Mouse (Mus musculus) lung, adult 2 months (tissue): ENCODE measurements around the gene Gpsm1. TPM values are rescaled to one million over a fixed set of nuclear protein-coding genes. Genes with fewer than 3 reads are reported as not detected.

Experiments used
- DNase-seq: peaks from one replicate; pipeline ENCODE4 v3.0.0; 2022
- H3K4me1 ChIP-seq: fragments of 200-500 bp; 2 replicates; pipeline ENCODE4 v1.6.1; 2011; ENCODE audit warnings: low read length; ENCODE audit not compliant: control insufficient read depth, insufficient read depth
- H3K4me3 ChIP-seq: fragments of 200-500 bp; replicated peaks from 2 replicates; pipeline ENCODE3; 2011; ENCODE audit warnings: low read depth, mild to moderate bottlenecking, control low read depth, low read length; ENCODE audit errors: extremely low read depth
- CTCF ChIP-seq: fragments of 200-500 bp; IDR thresholded peaks from 2 replicates; pipeline ENCODE4 v1.5.1; 2011; ENCODE audit warnings: mild to moderate bottlenecking, low read length, control low read depth; ENCODE audit not compliant: insufficient read depth
- POLR2A ChIP-seq: fragments of 200-500 bp; IDR thresholded peaks from 2 replicates; pipeline ENCODE4 v1.6.1; 2011; ENCODE audit warnings: low read depth, mild to moderate bottlenecking, control low read depth, low read length, borderline replicate concordance; ENCODE audit errors: extremely low read depth
- WGBS: fragments of 180-500 bp; shearing (Covaris S2); methylation state at CpG from one replicate; pipeline ENCODE4 v1.1.7; 2018; 5-methylcytosine and 5-hydroxymethylcytosine counted together
- polyA plus RNA-seq: library from polyadenylated mRNA; depleted of rRNA; stranded (reverse); fragments of >200 nt; gene quantifications from 2 replicates; pipeline ENCODE4 v1.2.3, GENCODE M21; 2012

Gene Gpsm1
- polyA plus RNA-seq, 1 experiment = 56.2 TPM

DNA sequence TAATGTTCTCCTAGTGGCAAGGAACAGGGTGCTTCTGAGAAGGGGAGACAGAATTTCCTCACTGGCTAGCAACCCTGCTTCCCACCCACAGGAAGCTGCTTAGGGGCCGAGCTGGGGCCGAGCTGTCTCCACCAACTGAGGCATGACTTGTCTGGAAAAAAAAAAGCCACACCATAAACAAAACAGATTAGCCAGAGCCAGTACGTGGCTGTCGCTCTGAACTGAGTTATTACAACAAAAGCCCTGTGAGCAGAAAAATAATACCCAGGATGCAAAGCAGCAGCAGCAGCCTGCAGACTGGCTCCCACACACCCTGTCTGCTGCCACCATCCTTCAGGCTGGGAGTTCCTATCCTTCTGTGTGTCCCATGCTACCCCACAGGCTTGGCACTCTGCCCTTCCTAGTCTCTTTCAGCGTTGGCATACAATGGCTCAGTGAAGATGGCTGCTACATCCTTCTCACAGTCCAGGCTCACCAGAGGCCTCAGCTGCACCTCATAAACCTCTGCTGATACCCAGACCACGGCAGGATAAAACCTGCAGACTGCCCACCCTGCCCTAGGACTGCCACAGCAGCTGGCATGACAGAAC, 18.6 kb upstream of the Gpsm1 start:
- H3K4me3 ChIP-seq = no peak overlapping the region
- no peak for TF ChIP-seq CTCF
- no peak for TF ChIP-seq POLR2A
- no peak for DNase-seq
- WGBS = 22% methylated on average over 6 of the region's 6 CpGs
- peaks cover 2% of the 10 kb centered on the region; the same call in 1 of the 2 replicates for H3K4me1 ChIP-seq

DNA sequence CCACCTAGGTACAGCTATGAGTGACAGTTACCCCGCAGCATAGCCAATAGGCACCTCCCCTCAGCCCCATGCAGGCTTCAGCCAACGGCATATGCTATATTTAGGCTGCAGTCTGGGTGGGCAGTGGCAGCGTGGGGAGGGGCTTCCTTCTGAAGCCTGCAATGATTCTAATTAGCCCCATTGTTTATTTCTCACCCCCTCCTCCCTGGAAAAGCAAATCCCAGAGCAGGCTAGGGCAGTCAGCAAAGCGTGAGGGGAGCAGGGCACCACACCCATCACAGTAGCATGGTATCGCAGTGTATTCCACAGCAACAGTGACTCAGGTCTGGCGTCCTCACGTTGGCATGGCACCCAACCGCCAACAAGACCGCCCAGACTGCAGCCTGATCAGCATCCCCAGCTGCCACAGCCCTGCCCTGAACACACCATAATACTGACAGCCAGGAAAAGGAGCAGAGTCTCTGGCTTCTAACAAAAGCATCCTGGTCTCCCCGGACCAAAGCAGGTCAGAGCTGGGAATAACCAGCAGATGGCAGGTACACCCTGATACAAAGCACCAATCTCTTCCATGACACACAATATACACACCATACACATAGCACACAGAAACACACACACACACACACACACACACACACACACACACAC, 17.0 kb upstream of the Gpsm1 start:
- 5% methylated on average over 10 of the region's 10 CpGs for WGBS
- Histone ChIP-seq H3K4me1 (peaks cover 2% of the 10 kb centered on the region; the same call in 1 of the 2 replicates), H3K4me3 (no peak overlapping the region)
- no peak for TF ChIP-seq POLR2A
- TF ChIP-seq CTCF = no peak
- no peak for DNase-seq

DNA sequence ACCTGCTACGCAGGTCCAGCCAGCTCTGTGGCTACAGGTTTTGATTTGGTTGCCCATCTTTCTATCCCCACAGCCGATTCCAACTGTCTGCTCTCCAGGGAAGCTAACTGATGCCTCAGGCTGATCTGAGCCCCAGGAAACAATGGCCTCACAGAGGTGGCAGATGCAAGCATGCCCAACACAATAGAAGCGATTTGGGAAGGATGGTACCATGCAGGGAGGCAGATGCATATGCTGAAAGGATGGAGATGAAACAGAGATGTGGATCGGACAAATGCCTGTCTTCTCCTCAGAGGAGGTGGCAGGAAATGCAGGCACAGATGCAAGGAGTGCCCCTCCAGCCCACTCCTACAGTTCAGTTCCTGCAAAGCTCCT, 16.5 kb upstream of the Gpsm1 start:
- TF ChIP-seq CTCF = no peak
- no peak for TF ChIP-seq POLR2A
- DNase-seq = no peak
- Histone ChIP-seq H3K4me1 (peaks cover 2% of the 10 kb centered on the region; the same call in 1 of the 2 replicates), H3K4me3 (peak overlapping the region; percentile 15)
- whole genome bisulfite sequencing = 32% methylated on average over 4 of the region's 4 CpGs

DNA sequence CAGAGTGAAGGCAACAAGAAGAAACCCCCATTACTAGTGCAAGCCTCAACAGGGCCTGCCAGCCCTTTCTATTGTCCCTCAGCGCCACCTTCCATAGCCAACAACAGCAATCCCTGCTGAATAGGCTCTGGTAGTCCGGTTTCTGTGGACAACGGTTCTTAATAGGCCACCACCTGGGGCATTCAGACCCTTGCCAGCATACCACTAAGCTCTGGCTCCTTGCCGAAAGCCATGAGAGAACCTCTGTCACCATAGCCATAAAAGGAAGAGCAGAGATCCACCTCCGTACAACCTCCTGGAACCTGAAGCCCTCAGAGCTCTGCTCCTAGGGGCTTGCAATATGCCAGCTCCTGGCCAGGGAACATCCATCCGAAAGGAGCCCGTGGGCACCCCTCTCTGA, 16.0 kb upstream of the Gpsm1 start:
- 70% methylated on average over 7 of the region's 7 CpGs for WGBS
- no peak overlapping the region for H3K4me3 ChIP-seq
- peaks cover 2% of the 10 kb centered on the region; the same call in 1 of the 2 replicates for H3K4me1 ChIP-seq
- DNase-seq = no peak
- TF ChIP-seq POLR2A (no peak), CTCF (no peak)

DNA sequence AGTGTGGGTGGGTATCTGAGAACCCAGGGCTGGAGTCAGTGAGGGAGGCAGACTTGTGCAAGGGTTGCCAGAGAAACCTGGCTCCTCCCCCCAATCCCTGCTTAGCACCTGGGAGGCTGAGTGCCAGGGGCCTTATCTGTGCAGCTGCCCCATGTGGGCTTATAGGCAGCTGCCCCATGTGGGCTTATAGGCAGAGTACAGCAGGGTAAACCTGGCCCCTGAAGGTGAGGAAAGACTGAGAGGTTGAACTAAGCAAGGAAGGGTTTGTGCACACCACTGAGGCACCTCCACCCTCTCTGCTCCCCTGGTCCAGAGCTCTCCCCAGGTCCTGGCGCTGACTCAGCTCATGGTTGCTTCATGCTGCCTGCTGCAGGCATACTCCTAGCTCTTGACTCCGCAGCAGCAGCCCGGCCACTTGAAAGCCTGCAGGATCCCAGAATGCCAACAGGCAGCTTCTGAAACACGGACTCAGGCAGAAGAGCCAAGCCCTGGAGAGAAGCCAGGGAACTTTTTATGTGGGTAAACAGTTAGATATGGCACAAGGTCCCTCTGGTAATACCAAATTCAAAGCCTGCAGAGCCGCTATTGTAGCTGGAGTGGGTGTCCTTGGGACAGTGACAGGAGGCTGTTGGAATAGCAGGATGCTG, 15.0 kb upstream of the Gpsm1 start:
- no peak for DNase-seq
- Histone ChIP-seq H3K4me3 (no peak overlapping the region), H3K4me1 (peaks cover 2% of the 10 kb centered on the region; the same call in 1 of the 2 replicates)
- WGBS = 38% methylated on average over 5 of the region's 5 CpGs
- TF ChIP-seq POLR2A (no peak; the same call in 1 of the 2 replicates), CTCF (no peak)

DNA sequence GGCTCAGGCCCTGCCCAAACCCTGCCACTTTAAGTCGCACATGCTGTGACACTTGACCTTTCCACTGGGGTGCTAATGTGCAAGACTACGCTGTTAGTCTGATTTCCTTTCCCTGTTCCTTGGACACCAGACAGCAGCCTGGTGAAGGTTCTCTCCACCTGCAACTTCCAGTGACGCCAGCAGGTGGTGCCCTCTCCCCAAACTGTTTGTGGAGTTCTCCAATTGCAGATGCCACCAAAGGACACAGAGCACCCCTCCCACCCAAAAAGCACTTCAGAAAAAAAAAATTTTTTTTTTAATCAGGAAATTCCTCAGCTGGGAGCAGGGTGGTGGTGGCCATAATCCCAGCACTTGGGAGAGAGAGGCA, 14.5 kb upstream of the Gpsm1 start:
- WGBS = 2% methylated on average over 3 of the region's 3 CpGs
- TF ChIP-seq POLR2A = no peak
- peak; percentile 92 for TF ChIP-seq CTCF
- H3K4me1 ChIP-seq = peaks cover 2% of the 10 kb centered on the region; the same call in 1 of the 2 replicates
- no peak overlapping the region for H3K4me3 ChIP-seq
- DNase-seq = peak; percentile 88

DNA sequence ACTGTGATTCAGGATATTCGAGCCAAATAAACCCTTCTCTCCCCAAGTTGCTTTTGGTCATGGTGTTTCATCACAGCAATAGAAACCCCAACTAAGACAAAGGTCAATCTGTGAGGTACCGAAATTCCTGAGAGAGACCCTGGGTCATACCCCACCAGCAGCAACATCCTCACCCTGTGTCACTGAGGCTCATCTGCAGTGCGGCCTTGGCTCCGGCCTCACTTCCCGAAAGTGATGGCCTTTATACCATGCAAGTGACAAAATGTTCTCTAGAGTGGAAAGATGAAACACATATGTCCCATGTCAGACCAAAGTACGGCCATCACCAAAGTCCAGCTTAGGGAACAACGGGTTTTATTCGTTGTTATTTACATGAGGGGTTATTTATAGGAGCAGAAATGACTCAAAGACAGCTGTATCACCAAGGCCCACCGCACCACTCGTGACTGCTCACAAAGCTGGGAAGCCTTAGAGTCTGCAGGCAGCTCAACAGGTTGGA, 13.3 kb upstream of the Gpsm1 start:
- no peak for DNase-seq
- 69% methylated on average over 10 of the region's 10 CpGs for WGBS
- H3K4me3 ChIP-seq = no peak overlapping the region
- H3K4me1 ChIP-seq = peaks cover 2% of the 10 kb centered on the region; the same call in 1 of the 2 replicates
- TF ChIP-seq POLR2A (no peak), CTCF (no peak)

DNA sequence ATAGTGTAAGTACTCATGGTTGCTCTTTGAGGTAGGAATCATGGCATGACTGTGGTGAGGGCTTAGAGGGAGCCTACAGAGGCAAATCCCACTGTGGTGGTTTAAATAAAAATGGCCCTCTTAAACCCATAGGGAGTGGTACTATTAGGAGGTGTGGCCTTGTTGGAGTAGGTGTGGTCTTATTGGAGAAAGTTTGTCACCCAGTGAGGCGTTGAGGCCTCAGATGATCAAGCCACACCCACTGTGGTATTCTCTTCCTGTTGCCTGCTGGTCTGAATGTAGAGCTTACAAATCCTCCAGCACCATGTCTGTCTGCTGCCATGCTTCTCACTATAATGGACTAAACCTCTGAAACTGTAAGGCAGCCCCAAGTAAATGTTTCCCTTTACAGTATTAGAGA, 10.6 kb upstream of the Gpsm1 start:
- 52% methylated on average over 1 of the region's 1 CpGs for WGBS
- TF ChIP-seq CTCF = no peak

DNA sequence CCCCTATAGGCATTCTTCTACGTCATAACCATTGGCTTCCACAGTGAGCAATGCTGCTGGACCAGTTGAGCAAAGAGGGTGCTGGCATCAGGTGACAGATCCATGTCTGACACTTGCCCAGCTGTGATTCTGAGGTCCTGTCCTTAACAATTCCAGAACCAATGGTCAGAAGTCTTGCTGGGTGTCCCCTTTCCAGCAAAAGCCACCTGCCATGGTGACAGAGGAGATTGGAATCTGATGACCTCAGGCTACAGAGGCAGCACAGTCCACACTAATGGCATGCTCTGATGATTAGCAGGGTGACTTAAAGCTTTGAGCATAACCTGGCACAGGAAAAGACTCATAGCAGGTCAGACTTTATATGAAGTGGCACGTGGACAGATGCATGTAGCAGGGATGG, 9.8 kb upstream of the Gpsm1 start:
- no peak for TF ChIP-seq POLR2A
- TF ChIP-seq CTCF = no peak
- peaks cover 1% of the 10 kb centered on the region for H3K4me1 ChIP-seq
- WGBS = 73% methylated on average over 2 of the region's 2 CpGs
- no peak for DNase-seq
- H3K4me3 ChIP-seq = no peak overlapping the region

More for the DNA sequence above, 10.6 kb upstream of the Gpsm1 start:
- Histone ChIP-seq H3K4me1 (peaks cover 2% of the 10 kb centered on the region; the same call in 1 of the 2 replicates), H3K4me3 (no peak overlapping the region)
- DNase-seq = no peak
